In genomic region chr3:152332545-152333300, GRCm38 (mm10) we compare ENCODE assay signal across 22 mouse cellular contexts. TPM values are rescaled to one million over a fixed set of nuclear protein-coding genes. Genes with fewer than 3 reads are reported as not detected.
DNase-seq lines count a peak whose midpoint lies in the region; ATAC-seq lines count a peak whose summit lies in the region.
"Had no signal": no experiment of that assay in that cellular context is flagged by ENCODE, and none has a peak within 500 bp of the region (broad histone marks: within the 10 kb centered on the region; RNA-seq: fewer than 3 reads in every experiment).

No protein-coding gene starts in this region.

- no peak overlapping the region for H3K4me3 ChIP-seq in kidney, embryonic 14.5 days (ENCODE audit: low read length)
- no peak overlapping the region for H3K4me3 ChIP-seq in lung, embryonic 15.5 days
- no peak overlapping the region for H3K4me3 ChIP-seq in intestine, embryonic 16.5 days (ENCODE audit: low read length)
- H3K4me3 ChIP-seq: embryonic facial prominence, embryonic 13.5 days; heart, adult 2 months; hindbrain, embryonic 10.5 days; limb, embryonic 12.5 days; liver, embryonic 13.5 days; neural tube, embryonic 15.5 days; stomach, embryonic 15.5 days had no signal

- H3K36me3 ChIP-seq in kidney, embryonic 14.5 days (ENCODE audit: control insufficient read depth, insufficient read depth, low read length): peaks cover 29% of the 10 kb centered on the region
- H3K36me3 ChIP-seq in lung, embryonic 15.5 days: peaks cover 28% of the 10 kb centered on the region
- H3K36me3 ChIP-seq in intestine, embryonic 16.5 days (ENCODE audit: control insufficient read depth, insufficient read depth, low read length): peaks cover 12% of the 10 kb centered on the region; the same call in 1 of the 2 replicates

- H3K4me1 ChIP-seq in kidney, embryonic 14.5 days (ENCODE audit: control insufficient read depth, insufficient read depth, low read length): no peaks in the 10 kb centered on the region
- no peaks in the 10 kb centered on the region for H3K4me1 ChIP-seq in lung, embryonic 15.5 days
- no peaks in the 10 kb centered on the region for H3K4me1 ChIP-seq in intestine, embryonic 16.5 days (ENCODE audit: control insufficient read depth, insufficient read depth, low read length)
- H3K4me1 ChIP-seq: embryonic facial prominence, embryonic 13.5 days; hindbrain, embryonic 10.5 days; limb, embryonic 12.5 days; neural tube, embryonic 15.5 days; stomach, embryonic 15.5 days had no signal

- no peak overlapping the region for H3K9ac ChIP-seq in kidney, embryonic 14.5 days (ENCODE audit: low read depth, low read length)
- H3K9ac ChIP-seq in lung, embryonic 15.5 days: no peak overlapping the region
- no peak overlapping the region for H3K9ac ChIP-seq in intestine, embryonic 16.5 days (ENCODE audit: low read depth, low read length)
- H3K9ac ChIP-seq: embryonic facial prominence, embryonic 13.5 days; forebrain, postnatal 0 days; limb, embryonic 12.5 days; liver, embryonic 13.5 days; neural tube, embryonic 15.5 days; stomach, embryonic 15.5 days had no signal

- no peak overlapping the region; the same call in 1 of the 2 replicates for H3K4me2 ChIP-seq in kidney, embryonic 14.5 days (replicated peaks; ENCODE audit: low read depth, low read length)
- H3K4me2 ChIP-seq in lung, embryonic 15.5 days: no peak overlapping the region
- H3K4me2 ChIP-seq in intestine, embryonic 16.5 days (ENCODE audit: low read depth, low read length): no peak overlapping the region
- H3K4me2 ChIP-seq: embryonic facial prominence, embryonic 13.5 days; limb, embryonic 12.5 days; liver, embryonic 13.5 days; neural tube, embryonic 15.5 days; stomach, embryonic 15.5 days had no signal

- no peak for DNase-seq in kidney, adult 11 months
- DNase-seq in lung, postnatal 14 days: no peak
- DNase-seq in R1 (ENCODE audit: low read depth, low spot score): peak; percentile 59
- no peak for DNase-seq in embryo, embryonic 10.5 days (ENCODE audit: low spot score)
- DNase-seq: cerebellum, adult 9-10 months; forebrain, postnatal 0 days; heart, adult 2 months; liver, embryonic 13.5 days; lung, postnatal 10 days; thymus, adult 18-20 months; thymus, postnatal 4 days had no signal

- H3K9me3 ChIP-seq in kidney, embryonic 14.5 days (ENCODE audit: control insufficient read depth, low read length): no peaks in the 10 kb centered on the region
- H3K9me3 ChIP-seq in lung, embryonic 15.5 days: no peaks in the 10 kb centered on the region
- no peaks in the 10 kb centered on the region for H3K9me3 ChIP-seq in intestine, embryonic 16.5 days (ENCODE audit: control insufficient read depth, low read length)
- H3K9me3 ChIP-seq: embryonic facial prominence, embryonic 13.5 days; G1E; hindbrain, embryonic 10.5 days; limb, embryonic 12.5 days; liver, embryonic 13.5 days; neural tube, embryonic 15.5 days; stomach, embryonic 15.5 days had no signal

- H3K27ac ChIP-seq in kidney, embryonic 14.5 days (ENCODE audit: low read depth, low read length): peak overlapping the region; percentile 17; the same call in 1 of the 2 replicates
- no peak overlapping the region for H3K27ac ChIP-seq in lung, embryonic 15.5 days
- H3K27ac ChIP-seq in intestine, embryonic 16.5 days (ENCODE audit: low read length): no peak overlapping the region
- H3K27ac ChIP-seq: embryonic facial prominence, embryonic 13.5 days; heart, adult 2 months; hindbrain, embryonic 10.5 days; hindbrain, postnatal 0 days; limb, embryonic 12.5 days; liver, embryonic 13.5 days; neural tube, embryonic 15.5 days; stomach, embryonic 15.5 days had no signal

- 50% methylated on average over 15 of the region's 15 CpGs for WGBS in kidney, embryonic 14.5 days
- 86% methylated on average over 15 of the region's 15 CpGs for WGBS in lung, embryonic 15.5 days
- WGBS in intestine, embryonic 16.5 days: 91% methylated on average over 15 of the region's 15 CpGs

- H3K27me3 ChIP-seq in kidney, embryonic 14.5 days (ENCODE audit: control insufficient read depth, insufficient read depth, low read length): no peaks in the 10 kb centered on the region
- H3K27me3 ChIP-seq in lung, embryonic 15.5 days: no peaks in the 10 kb centered on the region
- H3K27me3 ChIP-seq in intestine, embryonic 16.5 days (replicated peaks; ENCODE audit: control insufficient read depth, insufficient read depth, low read length): no peaks in the 10 kb centered on the region
- H3K27me3 ChIP-seq: embryonic facial prominence, embryonic 13.5 days; limb, embryonic 12.5 days; liver, embryonic 13.5 days; neural tube, embryonic 15.5 days; stomach, embryonic 15.5 days had no signal

- peak; percentile 96 for ATAC-seq in kidney, embryonic 14.5 days (ENCODE audit: low FRiP score, low TSS enrichment)
- 0 out of 2 replicates have a peak, but pooled peaks have one; percentile 27 for ATAC-seq in lung, embryonic 15.5 days (ENCODE audit: borderline replicate concordance, extremely low read depth, low FRiP score, low TSS enrichment)
- ATAC-seq in intestine, embryonic 16.5 days: peak; percentile 56
- ATAC-seq: forebrain, postnatal 0 days; hindbrain, postnatal 0 days; midbrain, embryonic 16.5 days had no signal

RNA-seq across cellular contexts. Expression of gene Miga1, which starts 7.5 kb away (rescaled TPM):
- 14.0 and 23.7 TPM in 2 replicates for polyA plus RNA-seq in kidney, embryonic 14.5 days (2014; fragmentation: Nextera tagmentation; extraction: Ambion mirVana)
- polyA plus RNA-seq in lung, embryonic 15.5 days (2015; fragmentation: Nextera tagmentation; extraction: Ambion mirVana): 15.6 and 16.1 TPM in 2 replicates
- polyA plus RNA-seq in intestine, embryonic 16.5 days (2015; fragmentation: Nextera tagmentation; extraction: Ambion mirVana): 13.5 and 13.9 TPM in 2 replicates

RNA-seq across cellular contexts. Expression of gene Usp33, which starts 13.6 kb away (rescaled TPM):
- 18.8 and 44.4 TPM in 2 replicates for polyA plus RNA-seq in kidney, embryonic 14.5 days (2014; fragmentation: Nextera tagmentation; extraction: Ambion mirVana)
- polyA plus RNA-seq in lung, embryonic 15.5 days (2015; fragmentation: Nextera tagmentation; extraction: Ambion mirVana): 49.5 and 50.6 TPM in 2 replicates
- 46.0 and 49.3 TPM in 2 replicates for polyA plus RNA-seq in intestine, embryonic 16.5 days (2015; fragmentation: Nextera tagmentation; extraction: Ambion mirVana)

Comparison
In these comparisons a context has a peak if more than half of its experiments do, and no peak if none do; other contexts are left out.
1. ATAC-seq: peak in every context shown above with its lines; median percentile 96 in kidney, embryonic 14.5 days; 56 in intestine, embryonic 16.5 days; 27 in lung, embryonic 15.5 days.